Mouse (Mus musculus) liver, embryonic 16.5 days (tissue): Measurements from ENCODE around the gene Slc7a9. TPM values are rescaled to one million over a fixed set of nuclear protein-coding genes. Genes with fewer than 3 reads are reported as not detected.

Source experiments
- ATAC-seq: fragments of 200-750 bp; cut with Nextera tagmentation; 2 replicates; pipeline ENCODE4 v1.8.0; 2017; ENCODE audit warnings: low read depth, mild to moderate bottlenecking, moderate number of reproducible peaks, moderate library complexity
- H3K27ac ChIP-seq: fragments of 300-500 bp; sonication (generic); 2 replicates; pipeline ENCODE4 v1.5.1; 2014; ENCODE audit warnings: mild to moderate bottlenecking, low read length
- H3K27me3 ChIP-seq: fragments of 300-500 bp; sonication (generic); 2 replicates; pipeline ENCODE4 v1.6.1; 2014; ENCODE audit warnings: low read depth, low read length, mixed read lengths; ENCODE audit not compliant: control insufficient read depth, insufficient read depth
- H3K36me3 ChIP-seq: fragments of 300-500 bp; sonication (generic); 2 replicates; pipeline ENCODE4 v1.6.1; 2014; ENCODE audit warnings: mild to moderate bottlenecking; ENCODE audit not compliant: control insufficient read depth, insufficient read depth
- H3K4me1 ChIP-seq: fragments of 300-500 bp; sonication (generic); 2 replicates; pipeline ENCODE4 v1.6.1; 2014; ENCODE audit warnings: low read depth, low read length, mixed read lengths; ENCODE audit not compliant: control insufficient read depth
- H3K4me2 ChIP-seq: fragments of 300-500 bp; sonication (generic); 2 replicates; pipeline ENCODE4 v1.6.1; 2014; ENCODE audit warnings: low read depth, low read length, mixed read lengths
- H3K4me3 ChIP-seq: fragments of 300-500 bp; sonication (generic); 2 replicates; pipeline ENCODE4 v1.5.1; 2014; ENCODE audit warnings: low read depth, mild to moderate bottlenecking, low read length
- H3K9ac ChIP-seq: fragments of 300-500 bp; sonication (generic); 2 replicates; pipeline ENCODE4 v1.6.1; 2014; ENCODE audit warnings: low read depth, low read length
- H3K9me3 ChIP-seq: fragments of 300-500 bp; sonication (generic); replicated peaks from 2 replicates; pipeline ENCODE4 v1.6.1; 2016; ENCODE audit warnings: low read length; ENCODE audit not compliant: control insufficient read depth
- WGBS: fragments of 180-500 bp; shearing (Covaris S2); extraction: QIAGEN DNeasy Blood & Tissue Kit; methylation state at CpG from one replicate; pipeline ENCODE4 v1.1.7; 2014; ENCODE audit not compliant: insufficient replicate concordance; 5-methylcytosine and 5-hydroxymethylcytosine counted together
- polyA plus RNA-seq: library from polyadenylated mRNA; unstranded; fragments of >200 nt; fragmentation: Nextera tagmentation; extraction: Ambion mirVana; gene quantifications from 2 replicates; pipeline ENCODE4 v1.2.1, GENCODE M21; 2015

Slc7a9 gene
- polyA plus RNA-seq, 1 experiment from 2014 or later = 2.1 TPM

DNA sequence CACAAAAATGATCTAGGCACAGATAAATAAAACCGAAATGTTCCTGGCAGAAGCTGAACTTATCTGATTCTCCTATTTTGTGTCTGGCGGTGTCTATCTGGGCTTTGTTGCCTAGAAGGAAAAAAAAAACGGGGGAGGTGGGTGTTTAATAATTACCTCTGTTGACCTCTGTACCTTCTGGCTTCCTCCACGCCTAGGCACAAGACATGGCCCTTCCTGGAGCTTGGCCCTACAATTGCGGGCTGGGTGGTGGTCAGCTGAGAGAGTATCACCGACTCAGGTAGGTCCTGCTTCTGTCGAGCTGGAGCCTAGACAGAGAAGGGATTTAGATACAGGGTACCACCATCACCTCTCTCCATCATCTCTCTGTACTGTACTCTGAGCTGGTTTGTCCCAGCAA lies 271 bp downstream of the Slc7a9 start:
- no peaks in the 10 kb centered on the region; the same call in none of the 2 replicates for H3K4me1 ChIP-seq
- no peaks in the 10 kb centered on the region for H3K9me3 ChIP-seq
- no peak overlapping the region for H3K4me3 ChIP-seq
- WGBS = 36% methylated on average over 7 of the region's 7 CpGs
- no peaks in the 10 kb centered on the region for H3K27me3 ChIP-seq
- ATAC-seq = no peak
- no peak overlapping the region for H3K27ac ChIP-seq
- no peak overlapping the region for H3K9ac ChIP-seq
- no peaks in the 10 kb centered on the region for H3K36me3 ChIP-seq
- no peak overlapping the region for H3K4me2 ChIP-seq

GRCm38 (mm10) chr7:35456091-35456814 lies 7.7 kb downstream of the Slc7a9 start:
- ATAC-seq = no peak
- Histone ChIP-seq H3K36me3 (no peaks in the 10 kb centered on the region), H3K9me3 (no peaks in the 10 kb centered on the region), H3K4me2 (no peak overlapping the region), H3K4me1 (no peaks in the 10 kb centered on the region), H3K27ac (no peak overlapping the region), H3K4me3 (no peak overlapping the region), H3K9ac (no peak overlapping the region), H3K27me3 (no peaks in the 10 kb centered on the region)
- 54% methylated on average over 4 of the region's 4 CpGs for WGBS

DNA sequence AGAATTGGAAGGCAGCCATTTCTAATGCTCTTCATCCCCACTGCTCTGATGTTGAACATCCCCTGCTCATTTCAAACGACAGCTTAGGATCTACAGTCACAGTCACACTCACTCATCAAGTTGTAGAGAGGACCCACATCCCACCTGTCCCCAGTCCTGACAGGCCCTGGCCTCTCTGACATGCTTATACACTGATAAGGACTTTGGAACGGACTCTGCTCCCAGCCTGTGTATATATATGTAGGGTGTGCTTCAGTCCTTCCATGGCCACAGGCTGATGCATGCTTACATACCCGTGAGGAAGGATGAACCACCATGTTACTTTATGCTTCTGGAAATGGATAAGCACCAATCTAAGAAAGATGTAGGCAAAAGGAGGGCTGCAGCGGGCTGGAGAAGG lies 12.4 kb downstream of the Slc7a9 start:
- Histone ChIP-seq H3K4me3 (no peak overlapping the region), H3K9me3 (no peaks in the 10 kb centered on the region), H3K4me1 (no peaks in the 10 kb centered on the region), H3K27me3 (no peaks in the 10 kb centered on the region), H3K27ac (no peak overlapping the region), H3K36me3 (no peaks in the 10 kb centered on the region), H3K4me2 (no peak overlapping the region), H3K9ac (no peak overlapping the region)
- no peak for ATAC-seq
- 45% methylated on average over 4 of the region's 4 CpGs for WGBS

DNA sequence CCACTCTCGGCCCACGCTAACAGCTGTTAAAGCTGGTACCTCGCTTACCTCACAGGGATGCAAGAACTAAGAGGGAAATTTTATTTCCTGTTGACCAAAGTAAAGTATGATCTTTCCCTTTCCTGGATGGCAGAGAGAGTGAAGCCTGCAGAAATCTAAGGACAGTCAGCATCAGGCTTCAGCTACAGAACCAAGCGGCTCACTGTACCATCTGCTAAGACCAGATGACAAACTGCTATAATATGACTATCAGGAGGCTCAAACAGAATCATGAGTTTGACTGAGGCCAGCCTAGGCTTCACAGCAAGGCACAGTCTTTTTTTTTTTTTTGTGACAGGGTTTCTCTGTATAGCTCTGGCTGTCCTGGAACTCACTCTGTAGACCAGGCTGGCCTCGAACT lies 16.4 kb downstream of the Slc7a9 start:
- no peak overlapping the region for H3K4me3 ChIP-seq
- no peak for ATAC-seq
- 86% methylated on average over 5 of the region's 5 CpGs for WGBS

DNA sequence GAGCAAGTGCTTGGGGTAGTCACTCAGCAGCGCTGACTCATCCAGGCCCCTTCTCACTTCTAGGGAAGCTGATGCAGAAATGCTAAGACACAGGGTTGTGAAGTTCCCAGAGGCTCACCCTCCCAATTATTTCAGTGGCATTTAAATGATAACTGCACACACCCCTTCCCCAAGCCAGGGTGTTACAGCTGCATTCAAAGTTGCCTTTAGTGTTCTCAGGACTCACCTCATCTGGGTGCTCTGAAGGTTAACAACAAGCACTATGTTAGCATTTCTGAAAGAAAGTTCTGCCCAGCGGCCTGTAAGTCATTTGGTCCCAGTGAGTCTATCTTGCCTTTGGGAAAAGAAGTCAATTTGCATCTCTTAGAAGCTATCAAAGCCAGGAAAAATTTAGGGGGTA lies 19.3 kb downstream of the Slc7a9 start:
- no peak for ATAC-seq
- no peak overlapping the region for H3K4me3 ChIP-seq
- H3K27ac ChIP-seq = no peak overlapping the region
- no peak overlapping the region for H3K9ac ChIP-seq
- WGBS = 49% methylated on average over 2 of the region's 2 CpGs
- no peaks in the 10 kb centered on the region for H3K9me3 ChIP-seq
- H3K4me2 ChIP-seq = no peak overlapping the region
- H3K4me1 ChIP-seq = no peaks in the 10 kb centered on the region
- H3K36me3 ChIP-seq = no peaks in the 10 kb centered on the region
- H3K27me3 ChIP-seq = no peaks in the 10 kb centered on the region

More for the DNA sequence above, 16.4 kb downstream of the Slc7a9 start:
- Histone ChIP-seq H3K4me1 (no peaks in the 10 kb centered on the region), H3K9me3 (no peaks in the 10 kb centered on the region), H3K27ac (no peak overlapping the region), H3K4me2 (no peak overlapping the region), H3K9ac (no peak overlapping the region), H3K36me3 (no peaks in the 10 kb centered on the region), H3K27me3 (no peaks in the 10 kb centered on the region)

DNA sequence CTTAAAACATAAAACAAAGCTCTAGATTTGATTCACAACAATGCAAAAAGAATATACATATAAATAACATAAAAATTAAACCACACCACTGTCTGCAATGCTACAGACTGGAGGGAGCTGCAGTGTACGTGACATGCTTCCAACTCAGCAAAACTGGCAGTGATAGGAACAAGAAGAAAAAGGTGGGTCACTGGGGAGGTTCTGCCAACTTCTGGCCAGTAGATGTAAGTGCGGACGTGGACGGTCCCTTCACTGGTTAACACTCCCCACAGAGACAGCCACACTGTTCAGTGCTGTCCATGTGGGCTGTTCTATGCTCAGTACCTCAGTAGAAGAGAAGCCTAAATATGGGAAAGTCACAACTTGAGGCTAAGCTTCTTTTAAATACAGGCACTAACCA lies 22.2 kb downstream of the Slc7a9 start:
- H3K27ac ChIP-seq = no peak overlapping the region
- no peaks in the 10 kb centered on the region for H3K36me3 ChIP-seq
- H3K4me1 ChIP-seq = no peaks in the 10 kb centered on the region
- ATAC-seq = no peak
- H3K4me2 ChIP-seq = no peak overlapping the region
- WGBS = 41% methylated on average over 4 of the region's 4 CpGs
- H3K9me3 ChIP-seq = no peaks in the 10 kb centered on the region
- H3K27me3 ChIP-seq = no peaks in the 10 kb centered on the region
- no peak overlapping the region for H3K9ac ChIP-seq
- H3K4me3 ChIP-seq = no peak overlapping the region

DNA sequence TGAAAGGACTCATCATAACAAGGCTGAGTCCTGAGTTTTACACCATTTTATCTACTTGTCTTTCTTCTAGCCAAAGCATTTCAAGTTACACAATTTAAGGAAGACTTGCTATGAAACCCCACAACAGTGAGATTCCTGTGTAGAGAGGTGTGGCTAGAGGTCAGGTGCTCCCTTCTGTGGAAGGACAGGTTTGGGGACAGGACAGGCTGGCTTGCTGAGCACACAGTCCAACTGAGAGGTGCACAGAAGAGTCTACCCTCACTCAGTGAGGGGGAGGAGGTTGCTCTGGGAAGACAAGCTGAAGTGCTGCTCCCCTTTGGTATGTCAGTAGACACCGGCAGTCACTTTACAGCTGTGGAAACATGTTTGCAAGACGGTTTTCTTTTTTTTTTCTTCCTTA lies 27.9 kb downstream of the Slc7a9 start:
- H3K4me1 ChIP-seq = no peaks in the 10 kb centered on the region
- H3K4me2 ChIP-seq = no peak overlapping the region
- WGBS = 71% methylated on average over 2 of the region's 2 CpGs
- no peaks in the 10 kb centered on the region for H3K27me3 ChIP-seq
- no peak overlapping the region for H3K27ac ChIP-seq
- ATAC-seq = no peak
- no peak overlapping the region for H3K4me3 ChIP-seq
- H3K9ac ChIP-seq = no peak overlapping the region
- no peaks in the 10 kb centered on the region for H3K9me3 ChIP-seq
- H3K36me3 ChIP-seq = no peaks in the 10 kb centered on the region

DNA sequence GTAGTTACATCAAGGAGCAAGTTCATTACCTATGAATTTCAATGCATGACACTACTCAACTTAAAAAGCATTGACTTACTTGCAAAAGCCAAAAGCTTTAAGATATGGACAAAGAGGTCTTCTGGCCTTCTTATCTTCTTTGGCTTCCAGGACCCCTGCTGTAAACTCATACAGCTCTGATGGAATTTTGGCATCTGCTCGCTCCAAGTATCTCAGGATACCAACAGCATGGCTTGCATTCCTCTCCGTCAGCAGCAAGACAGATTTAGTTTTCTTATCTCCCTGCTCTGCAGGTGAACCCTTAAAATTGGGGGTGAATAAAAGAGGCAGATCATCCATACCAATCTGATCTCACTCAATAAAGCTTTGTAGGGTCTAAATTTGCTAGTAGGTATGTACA lies 36.5 kb downstream of the Slc7a9 start:
- Histone ChIP-seq H3K4me2 (no peak overlapping the region), H3K9me3 (no peaks in the 10 kb centered on the region), H3K9ac (no peak overlapping the region), H3K27me3 (no peaks in the 10 kb centered on the region), H3K4me3 (no peak overlapping the region), H3K4me1 (no peaks in the 10 kb centered on the region), H3K27ac (no peak overlapping the region), H3K36me3 (no peaks in the 10 kb centered on the region)
- no peak for ATAC-seq
- WGBS = 65% methylated on average over 2 of the region's 2 CpGs

DNA sequence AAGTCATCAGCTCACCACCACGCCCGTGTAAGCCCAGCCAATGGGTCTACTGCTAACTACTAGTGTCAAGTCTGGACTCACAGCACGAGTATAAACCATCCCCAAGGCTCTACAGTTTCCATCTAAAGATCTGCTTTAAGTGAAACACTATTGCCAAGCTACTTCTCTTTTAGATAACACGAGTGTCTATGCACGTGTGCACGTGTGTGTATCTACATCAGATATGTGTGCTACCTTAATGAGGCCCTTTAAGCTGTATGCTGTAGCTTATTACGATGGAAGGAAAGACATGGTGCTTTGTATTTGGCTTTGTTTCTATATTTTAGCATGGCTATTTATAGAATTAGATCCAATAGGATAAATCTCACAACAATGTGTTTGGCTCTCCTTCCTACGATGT lies 38.0 kb downstream of the Slc7a9 start:
- Histone ChIP-seq H3K4me1 (no peaks in the 10 kb centered on the region), H3K4me3 (no peak overlapping the region), H3K27me3 (no peaks in the 10 kb centered on the region), H3K27ac (no peak overlapping the region), H3K9me3 (no peaks in the 10 kb centered on the region), H3K36me3 (no peaks in the 10 kb centered on the region), H3K4me2 (no peak overlapping the region), H3K9ac (no peak overlapping the region)
- no peak for ATAC-seq
- WGBS = 56% methylated on average over 8 of the region's 8 CpGs
